Mouse (Mus musculus): Measurements from ENCODE around the gene Cnpy1. TPM values are rescaled to one million over a fixed set of nuclear protein-coding genes. Genes with fewer than 3 reads are reported as not detected.

Gene Cnpy1
- polyA plus RNA-seq, 1 experiment from 2014 or later, result 148 TPM

DNA sequence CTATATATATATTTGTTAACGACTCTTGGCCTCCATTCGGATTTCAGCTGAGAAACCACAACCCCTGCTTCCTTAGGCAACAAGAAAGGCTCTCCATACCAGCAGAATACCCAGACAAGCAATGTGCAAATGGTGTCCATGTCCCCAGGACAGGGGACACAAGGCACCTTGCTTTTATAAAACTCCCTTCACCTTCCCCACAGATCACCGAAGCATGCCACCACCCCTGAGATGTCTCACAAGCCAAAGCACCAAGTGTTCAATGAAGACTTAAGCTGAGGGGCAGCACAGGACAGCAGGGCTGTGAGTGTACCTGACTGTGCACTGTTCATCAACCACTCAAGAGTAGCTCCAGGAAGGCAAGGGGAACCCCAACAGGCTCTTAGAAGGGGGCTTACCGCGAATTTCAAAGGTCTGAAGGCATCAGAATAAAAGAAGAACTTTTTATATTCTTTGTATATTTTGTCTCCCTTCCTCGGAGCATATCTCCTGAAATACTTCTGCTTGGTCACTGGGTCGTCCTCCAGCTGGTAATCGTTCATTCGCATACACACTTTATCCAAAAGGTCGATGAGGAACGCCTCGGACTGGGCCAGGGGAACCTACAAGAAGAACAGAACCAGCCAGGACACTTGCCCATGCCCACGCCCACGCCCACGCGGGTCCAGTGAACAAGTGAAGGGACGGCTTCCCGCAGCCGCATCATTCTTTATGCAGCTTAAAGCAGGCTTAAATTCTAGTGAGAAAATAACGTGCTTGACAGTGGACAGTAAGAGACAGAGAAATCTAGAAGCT is 36.7 kb downstream of the Cnpy1 start:
- H3K4me2 ChIP-seq (replicated peaks), result peak overlapping the region; percentile 60
- H3K4me3 ChIP-seq, result peak overlapping the region; percentile 57
- no peak for ATAC-seq (ENCODE audit: low FRiP score, low read depth)
- peaks cover 26% of the 10 kb centered on the region; the same call in 1 of the 2 replicates for H3K4me1 ChIP-seq
- peaks cover 73% of the 10 kb centered on the region for H3K27me3 ChIP-seq
- H3K9me3 ChIP-seq, result no peaks in the 10 kb centered on the region
- WGBS, result 8% methylated on average over 20 of the region's 20 CpGs
- H3K9ac ChIP-seq (replicated peaks), result peak overlapping the region; percentile 68
- no peaks in the 10 kb centered on the region for H3K36me3 ChIP-seq
- peak overlapping the region; percentile 90 for H3K27ac ChIP-seq (replicated peaks)

DNA sequence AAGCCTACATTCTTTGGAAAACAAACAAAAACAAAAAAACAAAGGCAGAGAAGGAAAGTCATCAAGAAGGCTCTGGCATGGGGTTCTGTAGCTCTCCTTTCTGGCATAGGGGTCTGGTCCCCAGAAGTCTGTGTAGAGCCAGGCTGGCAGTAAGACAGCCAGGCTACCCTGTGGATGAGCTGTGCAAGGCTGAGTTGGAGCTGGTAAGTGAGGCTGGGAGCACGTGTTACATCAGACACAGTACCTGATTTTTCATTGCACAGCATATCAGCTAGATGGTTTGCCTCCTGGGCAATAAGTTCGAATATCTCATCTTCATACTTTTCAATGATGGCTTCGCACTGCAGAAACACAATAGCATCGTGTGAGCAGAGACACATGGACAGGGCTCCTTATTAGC is 38.6 kb downstream of the Cnpy1 start:
- Histone ChIP-seq H3K9ac (replicated peaks) (peak overlapping the region; percentile 68), H3K4me2 (replicated peaks) (peak overlapping the region; percentile 60), H3K27me3 (peaks cover 75% of the 10 kb centered on the region), H3K36me3 (no peaks in the 10 kb centered on the region), H3K9me3 (no peaks in the 10 kb centered on the region), H3K27ac (replicated peaks) (no peak overlapping the region), H3K4me1 (peaks cover 25% of the 10 kb centered on the region; the same call in 1 of the 2 replicates), H3K4me3 (peak overlapping the region; percentile 57)
- ATAC-seq (ENCODE audit: low FRiP score, low read depth), result no peak
- 52% methylated on average over 4 of the region's 4 CpGs for WGBS

DNA sequence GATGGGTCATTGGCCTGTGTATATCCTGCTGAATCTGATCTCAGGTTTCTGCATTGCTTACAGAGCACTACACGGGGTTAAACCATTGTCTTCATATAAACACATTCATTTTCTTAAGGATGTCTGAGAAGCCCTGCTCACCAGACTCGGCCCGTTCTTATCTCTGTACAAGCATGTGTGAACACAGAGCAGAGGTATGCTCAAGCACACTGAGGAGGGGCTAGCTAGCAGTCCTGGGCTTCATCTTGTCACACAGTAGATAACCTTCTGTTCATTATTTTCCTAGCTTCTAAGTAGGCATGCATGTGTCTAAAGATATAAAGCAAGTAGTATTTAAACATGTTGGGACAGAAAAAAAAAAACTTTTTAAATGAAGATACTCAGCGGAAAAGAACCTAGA is 39.2 kb downstream of the Cnpy1 start:
- Histone ChIP-seq H3K4me1 (peaks cover 19% of the 10 kb centered on the region; the same call in 1 of the 2 replicates), H3K9ac (replicated peaks) (0 out of 2 replicates have a peak overlapping the region, but pooled peaks have one; percentile 16), H3K36me3 (no peaks in the 10 kb centered on the region), H3K9me3 (no peaks in the 10 kb centered on the region), H3K4me2 (replicated peaks) (peak overlapping the region; percentile 60), H3K27ac (replicated peaks) (no peak overlapping the region), H3K4me3 (peak overlapping the region; percentile 25; the same call in 1 of the 2 replicates), H3K27me3 (peaks cover 73% of the 10 kb centered on the region)
- no peak for ATAC-seq (ENCODE audit: low FRiP score, low read depth)
- WGBS, result 52% methylated on average over 4 of the region's 4 CpGs

DNA sequence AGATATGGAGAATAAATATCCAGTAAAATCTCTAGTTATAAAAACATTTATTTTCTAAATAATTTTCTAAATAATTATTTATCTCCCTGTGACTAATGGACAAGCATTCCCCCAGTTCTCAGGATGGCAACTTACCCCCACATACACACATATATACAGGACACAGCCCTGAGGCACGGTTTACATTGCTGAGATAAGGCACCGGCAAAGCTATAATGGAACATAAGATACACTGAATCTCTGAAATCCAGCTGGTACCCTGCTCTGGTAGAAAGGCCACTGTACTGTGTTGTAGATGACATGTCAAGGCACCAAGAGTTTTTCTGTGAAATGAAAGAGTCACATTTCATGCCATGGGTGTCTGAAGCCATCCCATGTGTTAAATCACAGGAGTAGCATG is 40.9 kb downstream of the Cnpy1 start:
- no peak for ATAC-seq (ENCODE audit: low FRiP score, low read depth)
- Histone ChIP-seq H3K36me3 (no peaks in the 10 kb centered on the region), H3K4me2 (replicated peaks) (peak overlapping the region; percentile 23), H3K27me3 (peaks cover 64% of the 10 kb centered on the region), H3K9ac (replicated peaks) (no peak overlapping the region; the same call in 1 of the 2 replicates), H3K4me1 (peaks cover 6% of the 10 kb centered on the region; the same call in 1 of the 2 replicates), H3K27ac (replicated peaks) (no peak overlapping the region), H3K4me3 (peak overlapping the region; percentile 14; the same call in 1 of the 2 replicates), H3K9me3 (no peaks in the 10 kb centered on the region)
- WGBS, result 71% methylated on average over 2 of the region's 2 CpGs

DNA sequence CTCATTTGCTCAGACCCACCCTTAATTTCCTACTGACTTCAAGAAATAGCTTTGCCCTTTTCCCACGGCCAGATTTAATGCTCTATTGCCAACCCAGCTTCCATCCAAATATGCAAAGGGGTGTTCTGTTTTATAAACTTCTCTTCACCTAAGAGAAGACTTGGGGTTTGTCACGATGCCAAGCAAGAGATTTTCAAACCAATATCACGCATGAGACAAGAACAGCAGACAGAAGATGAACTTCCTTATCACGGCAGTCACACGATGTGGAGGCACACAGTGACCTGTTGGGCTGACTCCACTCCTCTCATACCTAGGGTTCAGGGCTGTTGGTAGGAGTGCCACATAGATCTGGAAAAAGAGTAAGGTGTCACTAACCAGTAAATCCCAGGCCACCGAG is 42.5 kb downstream of the Cnpy1 start:
- peaks cover 6% of the 10 kb centered on the region; the same call in 1 of the 2 replicates for H3K4me1 ChIP-seq
- H3K4me2 ChIP-seq (replicated peaks), result 0 out of 2 replicates have a peak overlapping the region, but pooled peaks have one; percentile 4
- H3K9me3 ChIP-seq, result no peaks in the 10 kb centered on the region
- no peak overlapping the region for H3K9ac ChIP-seq (replicated peaks)
- WGBS, result 76% methylated on average over 6 of the region's 6 CpGs
- H3K27me3 ChIP-seq, result peaks cover 48% of the 10 kb centered on the region
- ATAC-seq (ENCODE audit: low FRiP score, low read depth), result no peak
- no peaks in the 10 kb centered on the region for H3K36me3 ChIP-seq
- no peak overlapping the region for H3K4me3 ChIP-seq
- no peak overlapping the region for H3K27ac ChIP-seq (replicated peaks)

DNA sequence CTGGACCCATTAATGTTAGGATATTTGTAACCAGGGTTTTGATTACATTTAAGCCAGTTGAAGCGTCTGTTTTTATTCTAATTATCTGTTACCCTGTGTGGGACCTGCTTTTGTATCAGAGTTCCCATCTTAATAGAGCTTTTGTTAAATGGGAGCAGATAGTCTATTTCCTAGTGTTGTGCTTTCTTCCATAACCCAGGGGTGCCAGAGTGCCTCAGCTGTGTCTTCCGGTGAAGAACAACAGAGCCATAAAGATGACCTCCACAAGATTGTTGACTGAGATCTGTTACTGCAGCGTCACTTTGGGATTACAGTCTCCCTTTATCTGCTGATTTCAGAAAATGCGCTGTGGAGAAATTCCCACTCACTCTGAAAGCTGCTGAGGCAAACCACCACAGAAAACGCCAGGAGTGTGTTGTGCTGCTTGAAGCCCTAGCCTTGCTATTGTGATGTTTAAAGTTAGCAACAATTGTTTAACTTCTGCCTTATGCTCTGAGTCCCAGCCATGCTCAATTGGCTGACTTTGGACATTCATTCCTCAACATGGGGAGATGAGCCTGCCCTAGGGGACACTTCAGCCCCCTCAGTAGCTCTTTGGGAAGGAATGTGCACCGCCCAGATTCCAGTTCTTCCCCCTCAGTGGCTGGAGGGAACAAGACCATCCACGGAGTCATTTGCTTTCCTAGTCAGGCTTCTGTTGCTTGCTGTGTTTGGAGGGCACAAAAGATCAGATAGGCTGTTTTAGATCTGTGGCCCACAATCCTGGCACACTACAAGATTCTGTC is 46.3 kb downstream of the Cnpy1 start:
- WGBS, result 47% methylated on average over 7 of the region's 7 CpGs
- no peak for ATAC-seq (ENCODE audit: low FRiP score, low read depth)
- Histone ChIP-seq H3K9me3 (no peaks in the 10 kb centered on the region), H3K9ac (replicated peaks) (no peak overlapping the region), H3K27me3 (peaks cover 31% of the 10 kb centered on the region), H3K36me3 (no peaks in the 10 kb centered on the region), H3K4me1 (peaks cover 16% of the 10 kb centered on the region; the same call in 1 of the 2 replicates), H3K4me3 (no peak overlapping the region), H3K27ac (replicated peaks) (no peak overlapping the region), H3K4me2 (replicated peaks) (no peak overlapping the region)

DNA sequence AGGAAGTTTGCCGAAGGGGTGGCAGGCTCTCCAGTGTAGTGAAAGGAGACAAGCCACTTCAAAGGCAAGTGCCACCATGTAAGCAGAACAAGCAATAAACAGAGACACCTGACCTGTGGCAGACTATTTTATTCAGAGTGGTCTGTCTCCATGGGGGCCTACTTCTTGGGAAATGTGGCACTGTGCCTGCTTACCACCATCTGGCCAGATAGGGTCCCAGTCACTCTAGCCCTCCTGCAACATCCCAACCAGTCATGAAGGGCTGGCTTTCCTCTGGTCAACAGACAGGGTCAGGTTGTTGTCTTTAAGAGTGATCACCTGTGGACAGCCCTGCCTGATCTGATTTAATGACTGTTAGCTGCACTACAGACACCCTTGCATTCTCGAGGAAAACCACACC is 50.1 kb downstream of the Cnpy1 start:
- no peak for ATAC-seq (ENCODE audit: low FRiP score, low read depth)
- Histone ChIP-seq H3K4me3 (no peak overlapping the region), H3K27me3 (peaks cover 46% of the 10 kb centered on the region), H3K4me2 (replicated peaks) (no peak overlapping the region), H3K4me1 (peaks cover 34% of the 10 kb centered on the region), H3K27ac (replicated peaks) (no peak overlapping the region), H3K9ac (replicated peaks) (no peak overlapping the region), H3K36me3 (no peaks in the 10 kb centered on the region), H3K9me3 (no peaks in the 10 kb centered on the region)
- WGBS, result 54% methylated on average over 2 of the region's 2 CpGs

DNA sequence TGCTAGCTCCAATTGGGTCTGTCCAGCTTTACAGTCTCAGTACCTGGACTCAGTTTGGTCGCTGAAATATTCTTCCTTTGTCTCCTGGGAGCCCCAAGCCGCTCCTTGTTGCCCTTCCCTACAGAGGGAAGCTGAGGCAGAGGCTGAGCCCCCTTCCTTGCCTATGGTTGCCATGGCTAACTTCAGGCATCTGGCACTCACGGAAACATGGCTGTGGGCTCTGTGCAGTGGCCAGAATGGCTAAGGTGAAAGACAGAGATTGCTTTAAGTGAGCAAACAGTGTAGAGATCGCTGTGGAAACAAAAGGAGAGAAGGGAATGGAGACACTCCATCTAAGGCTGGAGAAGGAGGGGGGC is 53.5 kb downstream of the Cnpy1 start:
- Histone ChIP-seq H3K27ac (replicated peaks) (peak overlapping the region; percentile 68), H3K9ac (replicated peaks) (no peak overlapping the region; the same call in 1 of the 2 replicates), H3K36me3 (no peaks in the 10 kb centered on the region), H3K27me3 (peaks cover 44% of the 10 kb centered on the region), H3K4me1 (peaks cover 26% of the 10 kb centered on the region), H3K4me3 (no peak overlapping the region), H3K4me2 (replicated peaks) (peak overlapping the region; percentile 6; the same call in 1 of the 2 replicates), H3K9me3 (no peaks in the 10 kb centered on the region)
- 10% methylated on average over 4 of the region's 4 CpGs for WGBS
- ATAC-seq (ENCODE audit: low FRiP score, low read depth), result peak; percentile 35

DNA sequence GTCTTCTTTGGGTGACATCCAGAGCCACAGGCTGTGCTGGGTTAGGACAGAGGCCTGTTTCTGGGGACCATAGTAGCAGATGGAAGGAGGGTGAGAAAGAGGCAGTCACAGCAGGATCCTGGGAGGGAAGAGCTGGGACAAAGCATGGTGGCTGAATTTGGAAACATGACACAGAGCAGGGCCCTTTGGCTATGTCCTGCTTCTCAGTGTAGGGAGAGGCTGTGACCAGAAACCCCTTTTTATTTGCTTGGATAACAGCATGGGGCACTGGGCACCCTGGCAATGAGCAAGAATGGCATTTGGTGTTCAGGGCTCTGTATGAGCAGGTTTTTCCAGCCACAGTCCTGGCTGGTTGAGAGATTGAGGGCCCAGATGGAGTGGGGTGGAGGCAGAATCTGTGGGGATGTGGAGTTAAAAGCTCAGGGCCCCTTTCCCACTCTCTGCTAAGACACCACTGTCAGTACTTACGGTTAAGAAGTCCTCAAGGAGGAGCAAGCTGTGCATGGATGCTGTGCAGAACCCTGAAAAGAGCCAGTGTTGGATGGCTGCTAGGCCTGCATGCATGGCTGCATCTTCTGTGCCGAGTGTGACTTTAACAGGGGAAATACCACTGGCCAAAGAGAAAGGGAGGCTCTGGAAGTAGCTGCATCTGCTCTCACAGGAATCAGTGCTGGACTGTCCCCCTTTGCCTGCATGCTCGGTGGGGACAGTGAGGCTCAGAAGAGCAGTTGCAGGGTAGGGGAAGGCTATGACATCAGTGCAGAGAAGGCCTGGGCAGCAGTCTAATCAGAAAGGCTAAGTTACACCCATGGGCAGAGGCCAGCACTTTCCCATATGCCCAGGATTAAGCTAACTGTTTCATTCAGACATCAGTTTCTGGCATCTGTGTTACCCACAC is 54.2 kb downstream of the Cnpy1 start:
- Histone ChIP-seq H3K36me3 (no peaks in the 10 kb centered on the region), H3K4me3 (no peak overlapping the region), H3K27me3 (peaks cover 48% of the 10 kb centered on the region), H3K4me2 (replicated peaks) (peak overlapping the region; percentile 6; the same call in 1 of the 2 replicates), H3K9ac (replicated peaks) (no peak overlapping the region), H3K27ac (replicated peaks) (peak overlapping the region; percentile 68), H3K4me1 (peaks cover 26% of the 10 kb centered on the region), H3K9me3 (no peaks in the 10 kb centered on the region)
- WGBS, result 14% methylated on average over 3 of the region's 3 CpGs
- ATAC-seq (ENCODE audit: low FRiP score, low read depth), result peak; percentile 45

DNA sequence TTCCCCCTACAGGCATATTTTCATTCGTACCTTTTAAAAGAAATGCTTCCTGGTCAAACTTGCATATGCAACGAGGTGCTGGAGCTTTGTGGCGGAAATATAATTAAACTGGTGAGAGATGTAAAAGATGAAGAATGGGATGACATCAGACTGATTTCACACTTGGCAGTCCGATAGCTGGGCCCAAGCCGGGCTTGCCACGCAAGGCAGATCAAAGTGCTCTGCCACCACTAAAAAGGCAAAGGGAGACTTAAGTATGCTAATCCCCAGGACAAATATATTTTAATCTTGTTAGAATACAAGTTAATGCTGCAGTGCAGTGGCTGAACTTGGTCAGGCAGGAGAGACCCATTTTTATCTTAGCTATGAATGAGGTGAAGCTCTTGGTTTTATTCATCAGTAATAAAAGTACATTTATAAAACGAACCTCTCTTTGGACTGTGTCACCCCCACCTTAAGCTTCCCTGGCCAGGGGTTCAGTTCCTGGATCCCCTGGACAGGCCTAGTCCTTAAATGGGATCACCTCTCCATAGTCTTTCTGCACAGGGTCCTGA is 66.3 kb downstream of the Cnpy1 start:
- peaks cover 88% of the 10 kb centered on the region for H3K27me3 ChIP-seq
- peak overlapping the region; percentile 52; the same call in 1 of the 2 replicates for H3K27ac ChIP-seq (replicated peaks)
- H3K4me2 ChIP-seq (replicated peaks), result peak overlapping the region; percentile 38
- H3K4me3 ChIP-seq, result no peak overlapping the region
- peaks cover 35% of the 10 kb centered on the region; the same call in 1 of the 2 replicates for H3K4me1 ChIP-seq
- H3K9ac ChIP-seq (replicated peaks), result no peak overlapping the region
- peak; percentile 59 for ATAC-seq (ENCODE audit: low FRiP score, low read depth)
- 2% methylated on average over 7 of the region's 7 CpGs for WGBS
- H3K36me3 ChIP-seq, result no peaks in the 10 kb centered on the region
- no peaks in the 10 kb centered on the region for H3K9me3 ChIP-seq

DNA sequence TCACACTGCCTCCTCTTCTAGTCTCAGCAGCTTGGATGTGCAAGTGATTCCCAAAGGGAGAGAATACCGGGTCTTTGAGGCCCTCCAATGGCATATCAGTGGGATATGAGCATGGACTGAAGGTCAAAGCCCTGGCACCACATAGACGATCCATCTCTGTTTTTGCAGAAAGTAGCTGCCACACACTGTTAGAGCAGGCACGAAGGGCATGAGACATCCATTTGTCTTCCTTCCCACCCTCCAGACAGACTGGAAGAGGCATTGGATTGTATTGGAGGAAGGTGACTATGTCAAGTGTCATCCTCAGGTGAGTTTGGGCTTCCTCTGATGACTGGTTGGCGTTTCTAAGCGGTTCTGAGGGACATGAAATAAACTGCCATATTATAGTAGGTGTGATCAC is 67.3 kb downstream of the Cnpy1 start:
- ATAC-seq (ENCODE audit: low FRiP score, low read depth), result no peak
- 18% methylated on average over 5 of the region's 5 CpGs for WGBS
- no peaks in the 10 kb centered on the region for H3K9me3 ChIP-seq
- H3K36me3 ChIP-seq, result no peaks in the 10 kb centered on the region
- H3K9ac ChIP-seq (replicated peaks), result no peak overlapping the region
- no peak overlapping the region for H3K4me3 ChIP-seq
- peaks cover 92% of the 10 kb centered on the region for H3K27me3 ChIP-seq
- peak overlapping the region; percentile 7; the same call in 1 of the 2 replicates for H3K27ac ChIP-seq (replicated peaks)
- peak overlapping the region; percentile 38; the same call in 1 of the 2 replicates for H3K4me2 ChIP-seq (replicated peaks)
- peaks cover 35% of the 10 kb centered on the region; the same call in 1 of the 2 replicates for H3K4me1 ChIP-seq

Measured in midbrain, embryonic 12.5 days (tissue).